Mouse (Mus musculus) ES-E14 (cell line): ENCODE results near the gene Limd1. TPM values are rescaled to one million over a fixed set of nuclear protein-coding genes. Genes with fewer than 3 reads are reported as not detected.

Experiments
- DNase-seq: peaks from one replicate; pipeline ENCODE4 v3.0.0-alpha.2; 2013; ENCODE audit warnings: low read depth, low spot score
- H3K27ac ChIP-seq: 2 replicates; pipeline ENCODE4 v1.5.1; 2012; ENCODE audit warnings: low read depth, mild to moderate bottlenecking, low read length, moderate library complexity, mixed read lengths; ENCODE audit not compliant: poor library complexity, insufficient read depth, severe bottlenecking
- H3K36me3 ChIP-seq: 2 replicates; pipeline ENCODE4 v1.6.1; 2012; ENCODE audit warnings: mild to moderate bottlenecking, low read length, moderate library complexity, mixed read lengths; ENCODE audit not compliant: control insufficient read depth, poor library complexity, insufficient read depth, severe bottlenecking
- H3K4me1 ChIP-seq, 2 experiments: fragments of 150-350 bp in 1 of 2; sonication (generic) in 1 of 2; 2 replicates each; pipeline ENCODE4 v1.6.1; 2012; ENCODE audit warnings: low read length in 2 of 2, mild to moderate bottlenecking in 1 of 2, mixed read lengths in 1 of 2; ENCODE audit not compliant: control insufficient read depth in 2 of 2, insufficient read depth in 2 of 2, poor library complexity in 1 of 2
- H3K4me3 ChIP-seq, 2 experiments: fragments of 150-350 bp in 1 of 2; sonication (generic) in 1 of 2; 2 replicates each; pipeline ENCODE4 v1.5.1; 2012; ENCODE audit warnings: low read length in 2 of 2, low read depth in 1 of 2, mild to moderate bottlenecking in 1 of 2, mixed read lengths in 1 of 2; ENCODE audit not compliant: insufficient read depth in 1 of 2, poor library complexity in 1 of 2, severe bottlenecking in 1 of 2
- H3K9ac ChIP-seq: 2 replicates; pipeline ENCODE4 v1.6.1; 2012; ENCODE audit warnings: low read depth, mild to moderate bottlenecking, low read length, mixed read lengths; ENCODE audit not compliant: poor library complexity, insufficient read depth, severe bottlenecking
- H3K9me3 ChIP-seq: fragments of 150-350 bp; sonication (generic); 2 replicates; pipeline ENCODE4 v1.6.1; 2012; ENCODE audit warnings: low read depth, mild to moderate bottlenecking, low read length; ENCODE audit not compliant: control insufficient read depth, insufficient read depth
- CHD2 ChIP-seq: IDR thresholded peaks from 2 replicates; pipeline ENCODE4 v1.6.1; 2014; ENCODE audit warnings: mild to moderate bottlenecking, low read depth, low read length, inconsistent platforms
- HCFC1 ChIP-seq: IDR thresholded peaks from 2 replicates; pipeline ENCODE4 v1.6.1; 2012; ENCODE audit warnings: low read length, inconsistent platforms, borderline replicate concordance; ENCODE audit not compliant: insufficient read depth
- MAFK ChIP-seq: IDR thresholded peaks from 2 replicates; pipeline ENCODE4 v1.6.1; 2014; ENCODE audit warnings: mild to moderate bottlenecking, low read depth, low read length, inconsistent platforms; ENCODE audit not compliant: insufficient read depth
- ZC3H11A ChIP-seq: IDR thresholded peaks from 2 replicates; pipeline ENCODE4 v1.6.1; 2012; ENCODE audit warnings: low read depth, mild to moderate bottlenecking, inconsistent platforms, low read length, borderline replicate concordance
- ZNF384 ChIP-seq: IDR thresholded peaks from 2 replicates; pipeline ENCODE4 v1.6.1; 2012; ENCODE audit warnings: low read depth, low read length, inconsistent platforms
- in situ Hi-C, 2 experiments: fragments of 600-800 bp; cut with MboI; formaldehyde crosslinking; loops; one replicate each; pipeline ENCODE4 v1.15.1; 2025; ENCODE audit warnings: low sequenced_read_pairs in 2 of 2, inconsistent platforms in 1 of 2; ENCODE audit not compliant: unreplicated experiment in 2 of 2
- total RNA-seq: library from RNA; depleted of rRNA; stranded (reverse); fragments of 300-350 nt; gene quantifications from 2 replicates; pipeline ENCODE4 v1.2.3, GENCODE M21; 2012

Gene Limd1
- total RNA-seq, 1 experiment, result 16.2 TPM

DNA sequence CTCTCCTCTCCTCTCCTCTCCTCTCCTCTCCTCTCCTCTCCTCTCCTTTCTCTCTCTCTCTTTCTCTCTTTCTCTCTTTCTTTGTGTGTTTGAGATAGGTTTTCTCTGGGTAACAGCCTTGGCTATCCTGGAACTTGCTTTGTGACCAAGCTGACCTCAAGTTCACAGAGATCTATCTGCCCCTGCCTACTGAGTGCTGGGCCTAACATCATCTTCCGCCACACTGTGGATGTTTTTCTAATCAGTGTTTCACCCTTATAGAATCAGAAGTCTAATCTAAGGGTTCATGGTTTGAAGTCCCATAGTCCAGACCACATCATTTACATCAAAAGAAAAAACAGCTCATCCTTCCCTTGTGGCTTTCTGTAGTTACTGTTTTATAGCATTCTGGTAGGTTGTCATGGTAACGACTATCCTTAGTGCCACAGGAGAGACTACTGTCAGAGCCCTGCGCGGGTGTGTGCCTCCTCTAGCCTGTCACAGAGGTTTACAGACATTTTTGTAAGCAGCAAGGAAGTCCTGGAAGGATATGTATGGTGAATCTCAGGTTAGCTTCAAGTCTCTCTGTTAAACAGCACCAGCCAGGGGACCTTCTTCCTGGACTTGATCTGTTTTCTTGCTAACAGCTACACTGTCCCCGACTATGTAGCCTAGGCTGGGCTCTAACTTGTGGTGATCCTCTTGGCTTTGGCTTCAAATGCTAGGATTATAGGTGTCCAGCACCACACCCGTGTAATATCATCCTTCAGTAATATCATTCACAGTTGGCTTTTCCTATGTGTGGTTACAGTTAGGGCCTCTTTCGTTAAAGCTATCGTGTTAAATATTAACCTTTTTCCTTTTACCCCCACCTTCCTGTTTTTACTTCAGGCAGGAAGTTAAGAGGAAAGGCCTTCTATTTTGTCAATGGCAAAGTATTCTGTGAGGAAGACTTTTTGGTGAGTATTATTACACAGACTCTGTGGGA, 31.4 kb downstream of the Limd1 start:
- no peak overlapping the region for H3K9ac ChIP-seq
- in situ Hi-C loops, result no loop called here
- H3K9me3 ChIP-seq, result no peaks in the 10 kb centered on the region
- H3K4me3 ChIP-seq, result no peak overlapping the region
- H3K4me1 ChIP-seq, result no peaks in the 10 kb centered on the region
- H3K27ac ChIP-seq, result no peak overlapping the region
- no peak for DNase-seq
- H3K36me3 ChIP-seq, result no peaks in the 10 kb centered on the region
- TF ChIP-seq ZNF384, result no peak
- no peak for TF ChIP-seq CHD2
- no peak for TF ChIP-seq HCFC1
- TF ChIP-seq ZC3H11A, result no peak
- TF ChIP-seq MAFK, result no peak

GRCm38 (mm10) chr9:123510926-123511325, 32.4 kb downstream of the Limd1 start:
- Histone ChIP-seq H3K9me3 (no peaks in the 10 kb centered on the region), H3K4me1 (no peaks in the 10 kb centered on the region), H3K9ac (no peak overlapping the region), H3K27ac (no peak overlapping the region), H3K36me3 (no peaks in the 10 kb centered on the region), H3K4me3 (no peak overlapping the region)
- DNase-seq, result no peak
- no peak for TF ChIP-seq HCFC1
- no peak for TF ChIP-seq ZC3H11A
- no peak for TF ChIP-seq CHD2
- TF ChIP-seq ZNF384, result no peak
- in situ Hi-C loops, result no loop called here

GRCm38 (mm10) chr9:123512482-123512881, 34.0 kb downstream of the Limd1 start:
- Histone ChIP-seq H3K9ac (no peak overlapping the region), H3K4me1 (no peaks in the 10 kb centered on the region), H3K4me3 (no peak overlapping the region), H3K27ac (no peak overlapping the region), H3K9me3 (no peaks in the 10 kb centered on the region), H3K36me3 (peaks cover 3% of the 10 kb centered on the region; the same call in 1 of the 2 replicates)
- TF ChIP-seq ZNF384, result no peak
- TF ChIP-seq CHD2, result no peak
- TF ChIP-seq ZC3H11A, result no peak
- TF ChIP-seq HCFC1, result no peak
- TF ChIP-seq MAFK, result no peak
- DNase-seq, result no peak
- in situ Hi-C loops, result no loop called here

DNA sequence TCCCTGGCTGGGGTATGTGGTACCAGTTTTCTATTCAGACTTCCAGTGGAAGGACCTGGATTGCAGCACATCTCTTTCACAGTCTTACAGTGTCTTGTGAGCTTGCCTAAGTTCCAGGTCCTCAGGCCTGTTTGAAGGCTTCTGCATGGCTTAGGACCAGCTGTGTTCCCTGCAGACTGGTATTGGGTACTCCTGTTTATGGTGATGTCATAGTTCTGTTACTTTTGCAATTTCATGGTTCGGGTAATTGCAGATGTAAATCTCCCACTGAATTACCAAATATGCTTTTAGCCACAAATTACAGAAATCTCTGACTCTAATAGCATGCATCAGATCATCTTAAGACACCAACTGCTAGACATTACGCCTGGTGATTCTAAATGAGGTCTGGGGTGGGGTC, 36.6 kb downstream of the Limd1 start:
- DNase-seq, result no peak
- H3K4me3 ChIP-seq, result no peak overlapping the region
- H3K27ac ChIP-seq, result no peak overlapping the region
- H3K4me1 ChIP-seq, result no peaks in the 10 kb centered on the region
- in situ Hi-C loops, result no loop called here
- H3K9me3 ChIP-seq, result no peaks in the 10 kb centered on the region
- H3K9ac ChIP-seq, result no peak overlapping the region
- TF ChIP-seq ZC3H11A (no peak), ZNF384 (no peak), MAFK (no peak), CHD2 (no peak), HCFC1 (no peak)
- H3K36me3 ChIP-seq, result peaks cover 11% of the 10 kb centered on the region
